Mouse (Mus musculus): ENCODE results near the gene Olfr212. TPM values are rescaled to one million over a fixed set of nuclear protein-coding genes. Genes with fewer than 3 reads are reported as not detected.

Gene Olfr212
- under 1 TPM in 1 of 2 experiments, not detected in 1; 0.21 TPM for total RNA-seq (2023)

GRCm38 (mm10) chr6:116506302-116507003 is at the start of gene Olfr212:
Gene Olfr212 (plus strand): TSS chr6:116506516.

DNA sequence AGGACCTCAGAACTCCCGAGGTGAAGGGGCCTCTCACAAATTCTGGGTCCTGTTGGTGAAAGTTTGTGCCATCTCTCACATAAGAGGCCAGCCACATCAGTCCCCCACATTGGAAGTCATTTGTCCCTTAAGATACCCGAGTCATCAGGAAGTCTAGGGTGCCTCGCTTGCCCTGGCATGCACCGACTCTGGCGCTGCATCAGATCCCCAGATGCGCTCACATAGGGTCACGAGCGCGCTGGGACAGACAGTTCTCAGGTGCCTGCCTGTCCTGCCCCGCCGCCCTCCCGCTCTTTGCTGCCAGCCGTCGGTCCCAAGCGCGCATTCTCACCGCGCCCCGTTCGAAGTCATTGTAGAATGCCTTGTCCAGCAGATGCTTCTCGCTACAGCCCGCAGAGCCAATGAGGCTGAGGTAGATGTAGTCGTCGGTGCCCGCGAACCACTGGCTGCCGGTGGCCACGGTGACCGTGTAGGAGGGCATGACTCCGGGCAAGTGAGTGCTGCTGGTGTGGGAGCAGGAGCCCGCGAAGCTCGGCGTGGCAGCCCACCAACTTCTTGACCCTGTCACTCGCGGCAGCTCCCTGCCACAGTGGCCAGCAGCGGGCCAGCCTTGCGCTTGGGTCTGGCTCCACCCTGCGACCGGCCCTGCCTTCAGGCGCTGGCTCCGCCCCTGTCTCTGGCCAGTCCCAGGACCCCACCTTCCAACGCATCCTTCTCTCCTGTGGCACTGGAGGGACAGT is 45.6 kb upstream of the Olfr212 start, which contains the start of gene Alox5:
TSS of gene Alox5 (minus strand) at position 635 of the 740 bp plus-strand sequence.

DNA sequence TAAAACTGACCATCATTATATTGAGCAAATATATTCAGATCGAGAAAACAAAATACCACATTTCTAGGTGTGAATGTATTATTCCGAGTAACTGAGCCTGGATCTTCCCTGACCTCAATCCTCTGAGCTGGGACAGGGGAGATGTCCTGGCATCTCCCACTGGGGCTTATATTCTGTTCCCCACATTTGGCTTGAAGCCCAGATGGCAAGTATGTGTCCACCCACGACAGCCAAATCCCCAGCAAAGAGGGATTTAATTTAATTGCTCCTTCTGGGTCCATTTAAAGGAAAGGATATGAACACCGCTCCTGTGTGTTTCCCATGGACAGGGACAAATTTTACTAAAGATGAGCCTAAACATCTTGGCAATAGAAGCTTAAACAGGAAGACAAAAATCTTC is 17.5 kb upstream of the Olfr212 start, which contains the start of gene Olfr211:
TSS of gene Olfr211 (plus strand) at position 301 of the 400 bp plus-strand sequence.

DNA sequence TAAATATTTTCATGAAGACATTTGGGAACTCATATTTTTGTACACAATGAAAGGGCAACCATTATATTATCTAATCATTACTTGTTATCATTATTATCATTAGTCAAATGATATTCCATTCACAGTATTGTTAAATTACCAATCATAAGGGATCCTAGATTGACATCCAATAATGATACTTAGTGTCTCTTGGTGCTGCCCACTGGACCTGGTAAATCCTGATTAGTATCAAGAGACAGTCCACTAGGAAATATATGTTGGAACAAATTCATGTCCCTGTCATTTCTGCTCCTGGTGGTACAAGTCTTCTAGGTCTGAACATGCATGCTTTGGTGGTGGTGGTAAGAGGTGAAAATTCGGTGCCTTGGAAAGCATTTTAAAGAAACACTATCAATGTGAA is 31.8 kb downstream of the Olfr212 start, which contains the start of gene Olfr213:
TSS of gene Olfr213 (plus strand) at position 301 of the 400 bp plus-strand sequence.

DNA sequence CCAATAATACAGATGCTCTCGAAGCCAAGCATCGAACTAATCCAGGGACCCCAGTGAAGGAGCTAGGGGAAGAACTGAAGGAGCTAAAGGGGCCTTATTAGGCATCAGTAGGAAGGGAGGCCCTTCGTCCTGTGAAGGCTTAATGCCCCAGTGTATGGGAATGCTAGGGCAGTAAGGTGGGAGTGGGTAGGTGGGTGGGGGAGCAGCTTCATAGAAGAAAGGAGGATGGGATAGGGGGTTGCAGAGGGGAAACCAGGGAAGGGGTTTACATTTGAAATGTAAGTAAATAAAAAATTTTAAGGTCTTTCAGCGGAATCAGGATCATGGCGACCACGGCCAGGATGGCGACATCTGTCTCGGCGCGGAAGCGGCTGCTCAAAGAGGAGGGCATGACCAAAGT is 44.5 kb downstream of the Olfr212 start, which contains the start of gene Gm5580:
TSS of gene Gm5580 (plus strand) at position 301 of the 400 bp plus-strand sequence.

DNA sequence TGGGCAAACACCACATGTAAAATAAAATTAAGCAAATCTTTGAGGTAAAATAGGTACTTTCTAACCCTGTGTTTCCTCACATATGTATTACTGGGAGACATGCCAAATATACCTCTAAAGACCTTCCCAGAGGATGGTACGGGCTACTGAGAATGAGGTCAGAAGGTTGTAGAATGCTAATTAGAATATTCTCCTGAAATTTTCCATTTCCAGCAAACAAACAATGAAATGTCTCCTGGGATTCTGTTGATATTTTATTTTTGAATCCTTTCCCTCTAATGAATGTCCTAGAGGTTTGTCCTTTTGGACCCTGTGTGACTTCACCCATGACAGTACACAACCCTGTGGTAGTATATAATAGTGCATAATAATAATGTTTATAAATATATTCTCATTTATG is 47.6 kb downstream of the Olfr212 start, which contains the start of gene Olfr214:
TSS of gene Olfr214 (plus strand) at position 301 of the 400 bp plus-strand sequence.

Other genes starting within 250 kb of the Olfr212 start
- 1 to 10 TPM; 2.1 to 2.9 TPM for gene Zfand4, start 242.3 kb upstream of the Olfr212 start, total RNA-seq (2023)
- 1 to 10 TPM in 1 of 2 experiments, under 1 TPM in 1; 0.93 to 3.2 TPM for gene March8, start 168.5 kb upstream of the Olfr212 start, total RNA-seq (2023)
- gene Alox5, start 45.3 kb upstream of the Olfr212 start, total RNA-seq (2023), result not detected
- not detected for gene Olfr211, start 17.4 kb upstream of the Olfr212 start, total RNA-seq (2023)
- not detected for gene Olfr213, start 31.9 kb downstream of the Olfr212 start, total RNA-seq (2023)
- gene Gm5580, start 44.6 kb downstream of the Olfr212 start, total RNA-seq (2023), result 1 to 10 TPM; 4.2 to 5.9 TPM
- gene Olfr214, start 47.7 kb downstream of the Olfr212 start, total RNA-seq (2023), result not detected
- gene Olfr215, start 77.7 kb downstream of the Olfr212 start, total RNA-seq (2023), result not detected
- gene Zfp422, start 122.5 kb downstream of the Olfr212 start, total RNA-seq (2023), result 10 to 100 TPM; 16.8 to 24.4 TPM
- not detected for gene Depp1, start 144.1 kb downstream of the Olfr212 start, total RNA-seq (2023)
- gene Rassf4, start 167.4 kb downstream of the Olfr212 start, total RNA-seq (2023), result 10 to 100 TPM; 42.5 to 42.9 TPM
- gene Tmem72, start 210.4 kb downstream of the Olfr212 start, total RNA-seq (2023), result under 1 TPM; 0.20 to 0.27 TPM